Mouse (Mus musculus) heart, postnatal 0 days (tissue): ENCODE results near the gene Fmod.

ENCODE experiments used
- CTCF ChIP-seq: IDR thresholded peaks from 2 replicates; pipeline ENCODE4 v1.5.1; 2016; ENCODE audit warnings: antibody characterized with exemption, control low read depth, low read depth
- EP300 ChIP-seq: IDR thresholded peaks from 2 replicates; pipeline ENCODE4 v1.6.1; 2016; ENCODE audit warnings: antibody characterized with exemption, low read depth

DNA sequence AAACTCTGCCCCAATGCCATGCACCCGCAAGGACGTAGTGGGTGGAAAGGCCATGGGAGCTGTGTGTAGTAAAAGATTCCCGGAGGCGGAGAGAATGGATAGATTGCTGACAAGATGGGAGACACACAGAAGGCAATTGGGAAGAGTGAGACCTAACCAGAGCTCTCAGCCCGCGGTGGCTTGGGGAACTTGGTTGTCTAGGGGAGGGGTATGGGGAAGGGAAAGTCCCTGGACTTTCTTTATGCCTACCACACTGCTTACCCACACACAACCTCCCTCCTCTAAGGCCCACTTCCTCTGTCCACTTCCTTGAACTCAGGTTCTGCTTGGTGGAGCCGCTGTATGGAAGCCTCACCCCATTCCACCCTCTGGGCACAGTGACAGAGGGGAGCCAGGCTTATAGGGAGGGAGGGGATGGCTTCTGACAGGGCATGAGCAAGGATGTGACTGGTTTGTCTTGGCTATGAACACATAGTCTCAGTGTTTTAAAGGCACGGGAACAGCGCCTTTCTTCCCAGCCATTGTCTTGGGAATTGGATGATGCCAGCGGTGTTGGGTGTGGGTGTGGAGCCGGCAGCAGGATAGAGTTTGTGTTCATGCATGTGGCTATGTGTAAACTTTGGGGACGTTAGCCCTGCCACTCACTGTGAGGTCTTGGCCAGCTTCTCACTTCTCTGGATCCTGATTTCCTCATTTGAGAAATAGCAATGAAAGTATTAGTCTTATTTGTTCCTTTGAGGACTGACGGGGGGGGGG is 56.9 kb downstream of the Fmod start:
- TF ChIP-seq EP300 = no peak
- no peak for TF ChIP-seq CTCF
